Mouse (Mus musculus) gastrocnemius, postnatal 14 days (tissue): ENCODE results near the gene Magi1. TPM values are rescaled to one million over a fixed set of nuclear protein-coding genes. Genes with fewer than 3 reads are reported as not detected.

Experiments used
- DNase-seq: peaks from one replicate; pipeline ENCODE4 v3.0.0; 2021; ENCODE audit warnings: mixed read lengths
- intact Hi-C: fragments of 180-260 bp; cut with DNase I; formaldehyde crosslinking; loops from one replicate; pipeline ENCODE4 v1.15.1; 2025; ENCODE audit warnings: low total_unique reads
- total RNA-seq, 2 experiments: library from RNA; stranded (reverse); gene quantifications; 2 replicates each; pipeline ENCODE4 v1.2.3; 2021

Magi1 gene
- total RNA-seq, 2 experiments from 2014 or later = 6.4 to 6.7 TPM

- intact Hi-C loops = no loop called here
These were observed 408.8 kb downstream of the Magi1 start for GRCm38 (mm10) chr6:93874936-93875335.

GRCm38 (mm10) chr6:93874376-93874775 lies 409.3 kb downstream of the Magi1 start:
- intact Hi-C loops = no loop called here

More at GRCm38 (mm10) chr6:93874936-93875335, 408.8 kb downstream of the Magi1 start:
- DNase-seq = no peak

GRCm38 (mm10) chr6:93873536-93873935 lies 410.2 kb downstream of the Magi1 start:
- intact Hi-C loops = no loop called here
- no peak for DNase-seq

More at GRCm38 (mm10) chr6:93874376-93874775, 409.3 kb downstream of the Magi1 start:
- no peak for DNase-seq

- DNase-seq = no peak
- intact Hi-C loops = no loop called here
These were observed 412.2 kb downstream of the Magi1 start for GRCm38 (mm10) chr6:93871516-93871915.

- DNase-seq = no peak
- intact Hi-C loops = no loop called here
These were observed 413.7 kb downstream of the Magi1 start for GRCm38 (mm10) chr6:93870023-93870422.

GRCm38 (mm10) chr6:93862263-93862662 lies 421.5 kb downstream of the Magi1 start:
- intact Hi-C loops = no loop called here
- no peak for DNase-seq

- intact Hi-C loops = no loop called here
- no peak for DNase-seq
These were observed 426.9 kb downstream of the Magi1 start for GRCm38 (mm10) chr6:93856783-93857182.

GRCm38 (mm10) chr6:93855806-93856641 lies 427.7 kb downstream of the Magi1 start:
- peak; percentile 4 for DNase-seq

GRCm38 (mm10) chr6:93848942-93849790 lies 434.6 kb downstream of the Magi1 start:
- intact Hi-C loops = no loop called here
- DNase-seq = no peak

More at GRCm38 (mm10) chr6:93855806-93856641, 427.7 kb downstream of the Magi1 start:
- intact Hi-C loops = no loop called here

- intact Hi-C loops = no loop called here
- DNase-seq = no peak
These were observed 438.2 kb downstream of the Magi1 start for GRCm38 (mm10) chr6:93845498-93845897.

GRCm38 (mm10) chr6:93845080-93845479 lies 438.6 kb downstream of the Magi1 start:
- intact Hi-C loops = no loop called here
- no peak for DNase-seq

GRCm38 (mm10) chr6:93844576-93844975 lies 439.1 kb downstream of the Magi1 start:
- no peak for DNase-seq
- intact Hi-C loops = no loop called here

GRCm38 (mm10) chr6:93838398-93838797 lies 445.3 kb downstream of the Magi1 start:
- no peak for DNase-seq
- intact Hi-C loops = no loop called here

GRCm38 (mm10) chr6:93836585-93836984 lies 447.1 kb downstream of the Magi1 start:
- DNase-seq = no peak
- intact Hi-C loops = no loop called here

- DNase-seq = no peak
- intact Hi-C loops = no loop called here
These were observed 448.5 kb downstream of the Magi1 start for GRCm38 (mm10) chr6:93835211-93835610.

GRCm38 (mm10) chr6:93828262-93828661 lies 455.5 kb downstream of the Magi1 start:
- no peak for DNase-seq
- intact Hi-C loops = no loop called here

- intact Hi-C loops = no loop called here
- DNase-seq = no peak
These were observed 456.8 kb downstream of the Magi1 start for GRCm38 (mm10) chr6:93826875-93827274.

- intact Hi-C loops = no loop called here
- no peak for DNase-seq
These were observed 461.4 kb downstream of the Magi1 start for GRCm38 (mm10) chr6:93822221-93822897.

- intact Hi-C loops = no loop called here
- no peak for DNase-seq
These were observed 462.2 kb downstream of the Magi1 start for GRCm38 (mm10) chr6:93821512-93821911.

- DNase-seq = peak; percentile 50
- intact Hi-C loops = no loop called here
These were observed 463.8 kb downstream of the Magi1 start for GRCm38 (mm10) chr6:93819888-93820287.
